Mouse (Mus musculus): ENCODE data around the gene Dspp. TPM values are rescaled to one million over a fixed set of nuclear protein-coding genes. Genes with fewer than 3 reads are reported as not detected.
A peak's percentile ranks its signal among the peaks of the same experiment; 100 is the strongest.

The Dspp gene
- total RNA-seq, 2 experiments from 2014 or later, result not detected

DNA sequence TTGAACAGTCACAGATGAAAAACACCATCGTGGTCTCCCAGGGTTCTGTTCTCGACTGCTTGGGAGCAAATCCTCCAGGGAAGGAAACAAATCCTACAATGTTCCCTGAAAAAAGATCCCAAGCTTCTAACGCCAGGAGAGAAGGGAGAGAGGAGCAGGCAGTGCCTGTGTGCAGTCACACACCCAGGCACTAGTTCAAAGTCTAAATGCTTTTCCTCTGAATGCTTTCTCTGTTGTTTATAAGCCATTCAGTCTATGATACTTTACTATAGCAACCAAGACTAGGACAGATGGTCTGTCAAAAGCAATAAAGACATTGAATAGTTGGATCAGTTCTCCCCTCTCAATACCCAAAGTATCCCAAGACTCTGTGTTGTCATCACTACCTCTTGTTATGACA, 16.8 kb downstream of the Dspp start:
- intact Hi-C loops (cut with DNase I), result no loop called here
- no peak for DNase-seq

DNA sequence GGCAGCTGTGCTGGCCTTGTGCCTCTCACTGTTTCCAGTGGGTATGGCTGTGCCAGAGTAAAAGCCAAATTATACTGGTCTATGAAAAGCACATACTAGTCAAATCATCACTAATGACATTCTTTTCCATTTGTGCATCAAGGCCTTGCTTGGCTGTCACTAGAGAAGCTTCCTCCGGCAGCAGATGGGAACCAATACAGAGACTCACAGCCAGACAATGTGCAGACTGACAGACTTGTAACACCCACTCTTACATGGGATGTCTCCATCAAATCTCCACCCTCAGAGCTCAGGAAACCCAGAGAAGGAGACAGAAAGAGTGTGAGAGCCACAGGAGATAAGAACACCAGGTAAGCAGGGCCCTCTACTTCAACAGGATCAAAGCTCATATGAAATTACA, 24.6 kb downstream of the Dspp start:
- intact Hi-C loops (cut with DNase I), result no loop called here
- no peak for DNase-seq

DNA sequence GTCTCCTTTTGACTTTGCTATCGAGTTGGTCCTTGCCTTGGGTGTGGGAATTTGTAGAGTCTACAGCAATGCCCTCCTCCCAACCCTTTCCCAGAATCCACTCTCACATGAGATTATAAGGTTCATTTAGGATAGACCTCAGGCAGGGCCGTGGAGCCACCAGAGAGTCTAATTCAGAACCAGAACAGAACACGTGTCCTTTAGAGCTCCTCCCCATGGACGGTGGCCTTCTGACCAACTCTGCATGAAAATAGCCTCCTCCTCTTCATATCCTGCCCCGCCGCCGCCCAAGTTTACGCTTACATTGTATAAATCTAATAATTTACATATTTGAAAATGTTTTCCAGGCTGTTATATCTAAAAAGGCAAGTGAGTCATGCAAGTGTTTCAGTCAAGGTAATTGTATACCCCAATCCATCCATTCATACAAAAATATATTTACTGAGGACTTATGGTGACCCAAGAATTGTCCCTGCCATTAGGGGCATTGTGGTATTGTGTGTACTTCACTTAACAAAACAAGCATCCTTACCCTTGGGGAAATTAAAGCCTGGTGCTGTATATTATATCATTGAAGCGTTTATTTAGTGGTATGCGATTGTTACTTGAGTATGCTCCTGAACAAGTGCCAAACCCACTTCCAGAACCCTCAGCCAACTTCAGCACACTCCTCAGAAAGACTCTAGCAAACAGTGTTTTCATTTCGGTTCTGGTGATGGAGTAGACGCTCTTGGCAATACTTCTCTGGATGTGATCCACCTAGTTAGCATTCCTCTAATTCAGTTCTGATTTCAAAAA, 30.8 kb downstream of the Dspp start:
- intact Hi-C loops (cut with DNase I), result no loop called here
- DNase-seq, result no peak

DNA sequence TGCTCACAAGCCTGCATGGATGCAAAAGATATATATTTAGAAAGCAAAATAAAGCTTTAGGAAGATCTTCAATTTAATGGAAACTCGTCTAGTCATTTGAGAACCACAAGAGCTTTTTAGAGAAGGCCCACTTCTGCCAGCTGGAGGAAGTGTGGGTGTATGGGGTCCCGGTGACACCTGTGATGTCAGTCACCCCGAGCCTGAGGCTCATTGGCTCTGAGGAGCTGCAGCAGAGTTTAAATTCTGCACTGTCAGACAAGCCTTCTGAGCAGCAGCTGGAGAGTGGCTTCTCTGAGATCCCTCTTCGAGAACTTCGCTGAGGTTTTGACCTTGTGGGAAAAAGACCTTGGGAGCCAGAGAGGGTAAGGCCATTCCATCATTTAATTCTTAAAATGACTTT, 31.8 kb downstream of the Dspp start, which contains the start of gene Dmp1:
Gene Dmp1 (plus strand): TSS at position 263 of the 400 bp plus-strand sequence.
- no peak for DNase-seq

DNA sequence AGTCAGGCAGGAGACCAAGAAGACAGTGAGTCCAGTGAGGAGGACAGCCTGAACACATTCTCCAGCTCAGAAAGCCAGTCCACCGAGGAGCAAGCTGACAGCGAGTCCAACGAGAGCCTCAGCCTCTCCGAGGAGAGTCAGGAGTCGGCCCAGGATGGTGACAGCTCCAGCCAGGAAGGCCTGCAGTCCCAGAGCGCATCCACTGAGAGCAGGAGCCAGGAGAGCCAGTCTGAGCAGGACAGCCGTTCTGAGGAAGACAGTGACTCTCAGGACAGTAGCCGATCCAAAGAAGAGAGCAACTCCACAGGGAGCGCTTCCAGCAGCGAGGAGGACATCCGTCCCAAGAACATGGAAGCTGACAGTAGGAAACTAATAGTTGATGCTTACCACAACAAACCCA, 42.0 kb downstream of the Dspp start:
- peak in 1 of 2 experiments; percentile 7 for DNase-seq
- intact Hi-C loops (cut with DNase I), result no loop called here

More for the DNA sequence above, 31.8 kb downstream of the Dspp start, which contains the start of gene Dmp1:
- intact Hi-C loops (cut with DNase I), result no loop called here

DNA sequence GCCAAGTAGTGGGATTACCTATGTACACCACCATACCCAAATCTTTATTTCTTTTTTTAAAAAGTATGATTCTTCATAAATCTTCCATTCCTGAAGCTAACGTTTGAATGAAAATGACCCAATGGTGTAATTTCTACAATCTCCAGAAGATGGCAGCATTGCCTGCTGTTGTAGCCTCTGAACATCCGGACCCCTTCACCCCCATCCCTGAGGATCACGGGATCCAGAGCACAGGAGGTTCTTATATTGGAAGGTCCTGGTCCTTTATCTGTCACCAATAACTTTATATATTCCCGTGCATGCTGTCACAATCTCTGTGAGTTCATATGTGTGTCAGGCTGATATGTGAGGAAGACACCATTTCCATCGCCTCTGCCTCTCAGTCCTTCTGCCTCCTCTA, 48.4 kb downstream of the Dspp start:
- peak in 1 of 2 experiments; percentile 27 for DNase-seq
- intact Hi-C loops (cut with DNase I), result loop anchor here (1.0 to 5.0 kb wide), 5 partner anchors 87 to 228 kb away; no protein-coding TSS in a partner anchor

DNA sequence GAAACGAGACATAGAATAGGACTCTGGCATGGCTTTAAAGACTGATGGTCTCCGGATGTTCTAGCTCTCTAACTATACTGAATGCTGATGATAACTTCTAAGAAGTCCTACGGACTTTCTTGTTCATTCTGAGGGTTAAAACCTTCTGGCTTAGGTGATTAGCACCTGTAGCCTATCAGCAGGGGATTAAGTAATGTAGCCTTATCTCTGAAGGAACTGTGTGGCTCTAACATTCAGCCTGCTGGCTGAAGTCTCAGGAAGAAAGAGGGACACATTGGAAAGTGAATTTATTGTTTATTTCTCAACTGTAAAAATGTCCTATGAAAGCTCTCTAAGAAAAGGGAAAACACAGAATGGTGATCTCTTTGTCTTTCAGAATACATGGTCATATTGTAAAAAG, 53.8 kb downstream of the Dspp start:
- intact Hi-C loops (cut with DNase I), result no loop called here
- DNase-seq, result no peak

DNA sequence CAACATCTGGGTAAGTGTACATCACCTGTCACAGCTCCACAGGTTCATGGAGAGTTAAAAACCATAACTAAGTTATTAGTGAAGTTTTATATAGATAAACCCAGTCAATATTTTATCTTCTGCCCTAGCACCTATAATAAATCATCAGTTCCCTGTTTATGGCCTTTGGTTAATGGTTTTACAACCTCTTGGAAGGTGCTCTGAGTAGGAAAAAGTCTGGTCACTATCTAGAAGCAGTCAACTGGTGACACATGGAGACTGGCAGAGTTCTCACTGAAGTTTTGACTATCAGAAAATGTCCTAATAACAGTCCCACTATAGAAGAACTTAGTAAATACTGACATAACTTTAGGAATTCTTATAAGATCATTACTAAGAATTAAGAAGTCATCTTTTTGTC, 54.2 kb downstream of the Dspp start:
- intact Hi-C loops (cut with DNase I), result no loop called here

DNA sequence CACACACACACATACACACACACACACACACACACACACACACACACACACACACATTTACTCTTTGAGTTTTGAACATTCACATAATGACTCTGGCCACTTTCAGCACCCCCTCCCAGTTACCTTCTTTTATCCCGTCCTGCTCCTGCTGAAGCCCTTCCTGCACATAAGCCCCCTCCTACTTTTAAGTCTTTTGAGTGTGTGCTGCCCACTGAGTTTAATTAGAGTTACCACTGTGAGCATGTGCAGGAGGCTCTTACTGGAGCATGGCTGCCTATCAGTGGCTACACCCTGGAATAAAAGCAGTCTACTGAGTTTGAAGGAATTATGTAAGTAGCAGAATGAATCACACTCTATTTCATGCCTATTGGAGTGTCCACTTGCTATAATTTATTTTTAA, 58.0 kb downstream of the Dspp start:
- no peak for DNase-seq
- intact Hi-C loops (cut with DNase I), result no loop called here

More for the DNA sequence above, 54.2 kb downstream of the Dspp start:
- DNase-seq, result no peak

Other genes starting within 250 kb of the Dspp start
- gene Hsd17b13, start 193.3 kb upstream of the Dspp start, total RNA-seq (2021), result not detected
- 10 to 100 TPM; 32.2 to 37.5 TPM for gene Hsd17b11, start 148.8 kb upstream of the Dspp start, total RNA-seq (2021)
- gene Nudt9, start 124.4 kb upstream of the Dspp start, total RNA-seq (2021), result 10 to 100 TPM; 53.7 to 55.6 TPM
- not detected for gene Gm17660, start 93.1 kb upstream of the Dspp start, total RNA-seq (2021)
- gene Sparcl1, start 57.0 kb upstream of the Dspp start, total RNA-seq (2021), result 100 to 1,000 TPM; 218 to 246 TPM
- not detected for gene Dmp1, start 31.9 kb downstream of the Dspp start, total RNA-seq (2021)
- gene Ibsp, start 128.5 kb downstream of the Dspp start, total RNA-seq (2021), result not detected
- not detected for gene Mepe, start 154.6 kb downstream of the Dspp start, total RNA-seq (2021)

Data from heart, postnatal 36 days (tissue).